In genomic region chr1:77535905-77536304, GRCm38 (mm10) we compare ENCODE assay signal across 18 mouse cellular contexts. TPM values are rescaled to one million over a fixed set of nuclear protein-coding genes. Genes with fewer than 3 reads are reported as not detected.
A peak's percentile ranks its signal among the peaks of the same experiment; 100 is the strongest.
DNase-seq lines count a peak whose midpoint lies in the region; ATAC-seq and TF ChIP-seq lines count a peak whose summit lies in the region.
"Had no signal": no experiment of that assay in that cellular context is flagged by ENCODE, and none has a peak within 500 bp of the region (broad histone marks: within the 10 kb centered on the region; RNA-seq: fewer than 3 reads in every experiment).

No protein-coding gene starts in this region.

- no peak for ATAC-seq in monocyte, adult 5-6 weeks (replicated peaks; ENCODE audit: insufficient number of reproducible peaks, low FRiP score, low TSS enrichment, poor library complexity, severe bottlenecking)
- ATAC-seq: hindbrain, postnatal 0 days had no signal

- no peaks in the 10 kb centered on the region for H3K36me3 ChIP-seq in heart, embryonic 10.5 days
- no peaks in the 10 kb centered on the region for H3K36me3 ChIP-seq in myocyte (ENCODE audit: control insufficient read depth, insufficient read depth)
- H3K36me3 ChIP-seq: embryonic facial prominence, embryonic 15.5 days; forebrain, embryonic 12.5 days; midbrain, embryonic 10.5 days had no signal

- H3K4me3 ChIP-seq in heart, embryonic 10.5 days, result no peak overlapping the region
- no peak overlapping the region for H3K4me3 ChIP-seq in myocyte
- H3K4me3 ChIP-seq: embryonic facial prominence, embryonic 15.5 days; forebrain, embryonic 12.5 days; midbrain, embryonic 10.5 days had no signal

- no peak overlapping the region for H3K27ac ChIP-seq in heart, embryonic 10.5 days
- H3K27ac ChIP-seq: embryonic facial prominence, embryonic 15.5 days; forebrain, embryonic 12.5 days; hindbrain, postnatal 0 days; kidney, postnatal 0 days; midbrain, embryonic 10.5 days had no signal

- no peaks in the 10 kb centered on the region for H3K79me2 ChIP-seq in myocyte (ENCODE audit: control insufficient read depth, insufficient read depth)

- no peaks in the 10 kb centered on the region for H3K4me1 ChIP-seq in heart, embryonic 10.5 days
- H3K4me1 ChIP-seq: embryonic facial prominence, embryonic 15.5 days had no signal

- peak; percentile 32 to 38 for DNase-seq in heart, postnatal 10 days
- no peak for DNase-seq in heart, embryonic 10.5 days (ENCODE audit: low spot score)
- DNase-seq in right cerebral cortex, adult 2 months (ENCODE audit: low spot score in 2 of 2), result peak; percentile 44 to 49
- no peak for DNase-seq in right cerebral cortex, postnatal 14 days
- peak; percentile 32 for DNase-seq in heart, postnatal 4 days
- DNase-seq in spleen, postnatal 10 days (ENCODE audit: low spot score in 2 of 2), result no peak
- DNase-seq: cerebellum, adult 11 months; cerebellum, postnatal 14 days; embryo, embryonic 11 days; kidney, adult 11 months; thymus, adult 2 months had no signal

- no peak overlapping the region for H3ac ChIP-seq in myocyte (ENCODE audit: control insufficient read depth, insufficient read length)

- intact Hi-C loops in heart, postnatal 10 days (cut with DNase I), result no loop called here

- H3K4me2 ChIP-seq in myocyte (ENCODE audit: low read depth), result peak overlapping the region; percentile 38
- H3K4me2 ChIP-seq: embryonic facial prominence, embryonic 15.5 days; forebrain, embryonic 12.5 days had no signal

- 70% methylated on average over 5 of the region's 5 CpGs for WGBS in heart, embryonic 10.5 days

- no peak for TF ChIP-seq POLR2A in myocyte (IDR thresholded peaks at IDR 0.05; ENCODE audit: insufficient read length, low read depth)

- no peaks in the 10 kb centered on the region for H3K9me3 ChIP-seq in heart, embryonic 10.5 days
- H3K9me3 ChIP-seq: embryonic facial prominence, embryonic 15.5 days; forebrain, embryonic 12.5 days; midbrain, embryonic 10.5 days had no signal

- H3K27me3 ChIP-seq in heart, embryonic 10.5 days (ENCODE audit: insufficient read depth, poor library complexity, severe bottlenecking), result no peaks in the 10 kb centered on the region
- H3K27me3 ChIP-seq in myocyte (ENCODE audit: control insufficient read depth, insufficient read depth, insufficient read length), result no peaks in the 10 kb centered on the region
- H3K27me3 ChIP-seq: embryonic facial prominence, embryonic 15.5 days; forebrain, embryonic 12.5 days had no signal

TF ChIP-seq in myocyte, 11 proteins besides CTCF, POLR2A, EP300 and RAD21:
- TF ChIP-seq MAX (IDR thresholded peaks at IDR 0.05; ENCODE audit: low read depth), result no peak
- no peak for TF ChIP-seq TCF12 (IDR thresholded peaks at IDR 0.05; ENCODE audit: insufficient read depth, poor library complexity, severe bottlenecking)
- no peak for TF ChIP-seq SRF (IDR thresholded peaks at IDR 0.05; ENCODE audit: control insufficient read depth, insufficient read length, low read depth)
- no peak for TF ChIP-seq MYOG (IDR thresholded peaks at IDR 0.05; ENCODE audit: control insufficient read depth in 1 of 3, insufficient read depth in 1 of 3, insufficient read length in 2 of 3, low read depth in 2 of 3)
- no peak for TF ChIP-seq USF1 (IDR thresholded peaks at IDR 0.05; ENCODE audit: low read depth)
- TF ChIP-seq REST (IDR thresholded peaks at IDR 0.05; ENCODE audit: insufficient read depth, insufficient read length), result no peak
- TF ChIP-seq CEBPB (IDR thresholded peaks at IDR 0.05; ENCODE audit: insufficient read depth, poor library complexity, severe bottlenecking), result no peak
- TF ChIP-seq E2F4 (IDR thresholded peaks at IDR 0.05; ENCODE audit: insufficient read depth), result no peak
- no peak for TF ChIP-seq MYOD1 (IDR thresholded peaks at IDR 0.05; ENCODE audit: control insufficient read depth in 1 of 3, insufficient read length in 2 of 3, low read depth in 2 of 3)
- TF ChIP-seq POLR2AphosphoS2 (IDR thresholded peaks at IDR 0.05; ENCODE audit: insufficient read length, low read depth), result no peak
- no peak for TF ChIP-seq TCF3 (IDR thresholded peaks at IDR 0.05; ENCODE audit: insufficient read length, low read depth)

RNA-seq across cellular contexts. Expression of gene Epha4, which starts 21.0 kb away (rescaled TPM):
- total RNA-seq in heart, postnatal 10 days (2021), result 10 to 100 TPM; 19.3 to 24.0 TPM
- 6.1 and 11.5 TPM in 2 replicates for polyA plus RNA-seq in heart, embryonic 10.5 days (2016; fragmentation: Nextera tagmentation; extraction: Ambion mirVana)
- total RNA-seq in heart, postnatal 4 days (2021), result 10 to 100 TPM; 22.4 to 25.4 TPM
- polyA plus RNA-seq in myocyte (2012; fragmentation: generic; extraction: Trizol), result 0.29 TPM
- 8.4 to 15.1 TPM (median 10.3 TPM) in 3 replicates for total RNA-seq in monocyte, adult 5-6 weeks (2017)

Comparison
In these comparisons a context has a peak if more than half of its experiments do, and no peak if none do; other contexts are left out.
1. DNase-seq: peak in heart, postnatal 10 days (2 of 2), right cerebral cortex, adult 2 months (2 of 2) and heart, postnatal 4 days (single experiment); none in heart, embryonic 10.5 days (single experiment), right cerebral cortex, postnatal 14 days (single experiment) and spleen, postnatal 10 days (0 of 2).